Mouse (Mus musculus): ENCODE results near the gene Ly6g5c.

DNA sequence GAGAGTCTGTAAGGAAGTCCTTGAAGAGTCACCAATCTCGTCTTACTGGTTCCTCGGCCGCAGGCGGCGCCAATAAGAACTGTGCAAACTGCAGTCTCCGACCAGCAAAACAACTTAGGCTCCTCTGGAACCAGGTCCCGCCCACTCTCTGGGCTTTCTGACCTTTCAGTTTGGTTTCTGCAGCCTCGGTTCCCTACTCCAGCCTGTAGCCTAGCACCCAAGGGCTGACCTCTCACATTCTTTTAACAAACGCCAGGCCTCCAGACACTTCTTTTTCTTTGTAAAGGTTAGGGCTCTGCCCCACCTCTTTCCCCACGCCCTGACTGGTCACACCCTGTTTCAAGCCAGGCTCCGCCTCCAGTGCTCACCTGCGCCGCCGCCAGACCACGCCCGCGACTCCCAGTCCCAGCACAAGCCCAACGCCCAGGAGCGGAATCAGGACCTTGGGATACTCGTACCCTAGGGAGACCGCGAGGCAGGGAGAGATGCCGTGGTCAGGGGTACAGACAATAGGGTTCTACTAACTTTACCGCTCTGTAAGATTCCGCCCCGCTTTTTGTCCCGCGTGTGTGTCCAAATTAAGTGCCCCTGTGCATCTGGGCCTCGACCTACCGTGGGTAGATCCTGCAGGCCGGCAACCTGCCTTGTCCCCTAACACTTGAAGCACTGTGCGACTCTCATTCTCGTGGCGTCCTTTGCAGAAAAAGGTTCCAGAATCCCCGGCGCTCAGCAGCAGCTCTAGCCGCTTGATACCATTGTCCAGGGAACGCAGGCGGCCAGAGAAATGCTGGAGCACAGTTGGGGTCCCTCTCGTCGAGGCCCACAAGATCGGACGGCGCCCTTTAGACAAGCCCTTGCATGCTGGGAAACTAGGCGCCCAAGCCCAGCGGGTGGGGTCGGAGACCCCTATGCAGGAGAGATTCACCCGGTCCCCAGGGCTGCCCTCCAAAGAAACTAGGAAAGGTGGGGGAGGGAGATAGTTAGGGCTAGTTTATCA is 42.8 kb upstream of the Ly6g5c start, which contains the start of gene Ly6g6c:
- no peak for TF ChIP-seq POLR2A (IDR thresholded peaks at IDR 0.05; ENCODE audit: borderline replicate concordance, low read depth, low read length)
- TF ChIP-seq CTCF (IDR thresholded peaks at IDR 0.05; ENCODE audit: low read depth, low read length) = no peak
